Mouse (Mus musculus): ENCODE results near the gene Obp2a. TPM values are rescaled to one million over a fixed set of nuclear protein-coding genes. Genes with fewer than 3 reads are reported as not detected.
A peak's percentile ranks its signal among the peaks of the same experiment; 100 is the strongest.

Obp2a gene
- total RNA-seq, 1 experiment = not detected

- Histone ChIP-seq H3K27ac (ENCODE audit: insufficient read depth, low read depth, low read length, poor library complexity, severe bottlenecking) (no peak within 1 kb of the TSS), H3K4me1 (ENCODE audit: control insufficient read depth in 2 of 2, insufficient read depth in 2 of 2, low read length in 2 of 2, poor library complexity in 1 of 2) (no peaks in the 10 kb centered on the region), H3K4me3 (ENCODE audit: insufficient read depth in 1 of 2, low read depth in 1 of 2, low read length in 2 of 2, poor library complexity in 1 of 2, severe bottlenecking in 1 of 2) (no peak within 1 kb of the TSS), H3K36me3 (ENCODE audit: control insufficient read depth, insufficient read depth, low read length, poor library complexity, severe bottlenecking) (no peaks in the 10 kb centered on the region), H3K9ac (ENCODE audit: insufficient read depth, low read depth, low read length, poor library complexity, severe bottlenecking) (no peak within 1 kb of the TSS), H3K9me3 (ENCODE audit: control insufficient read depth, insufficient read depth, low read depth, low read length) (no peaks in the 10 kb centered on the region)
- TF ChIP-seq HCFC1 (IDR thresholded peaks at IDR 0.05; ENCODE audit: borderline replicate concordance, insufficient read depth, low read length) (no peak), CHD2 (IDR thresholded peaks at IDR 0.05; ENCODE audit: low read depth, low read length) (no peak), ZNF384 (IDR thresholded peaks at IDR 0.05; ENCODE audit: low read depth, low read length) (no peak), ZC3H11A (IDR thresholded peaks at IDR 0.05; ENCODE audit: borderline replicate concordance, low read depth, low read length) (no peak)
- no peak for DNase-seq (ENCODE audit: low read depth, low spot score)
- in situ Hi-C loops (cut with MboI; ENCODE audit: low sequenced_read_pairs in 2 of 2, unreplicated experiment in 2 of 2) = no loop called here
Observed at GRCm38 (mm10) chr2:25657652-25658051, 42.2 kb upstream of the Obp2a start, which contains the start of gene Lcn5. Gene Lcn5 (plus strand): TSS chr2:25657952.

- DNase-seq (ENCODE audit: low read depth, low spot score) = no peak
- TF ChIP-seq HCFC1 (IDR thresholded peaks at IDR 0.05; ENCODE audit: borderline replicate concordance, insufficient read depth, low read length) (no peak), ZC3H11A (IDR thresholded peaks at IDR 0.05; ENCODE audit: borderline replicate concordance, low read depth, low read length) (no peak), ZNF384 (IDR thresholded peaks at IDR 0.05; ENCODE audit: low read depth, low read length) (no peak), MAFK (IDR thresholded peaks at IDR 0.05; ENCODE audit: insufficient read depth, low read depth, low read length) (no peak), CHD2 (IDR thresholded peaks at IDR 0.05; ENCODE audit: low read depth, low read length) (no peak)
- H3K4me3 ChIP-seq (ENCODE audit: insufficient read depth in 1 of 2, low read depth in 1 of 2, low read length in 2 of 2, poor library complexity in 1 of 2, severe bottlenecking in 1 of 2) = no peak overlapping the region
- no peaks in the 10 kb centered on the region for H3K9me3 ChIP-seq (ENCODE audit: control insufficient read depth, insufficient read depth, low read depth, low read length)
- H3K27ac ChIP-seq (ENCODE audit: insufficient read depth, low read depth, low read length, poor library complexity, severe bottlenecking) = no peak overlapping the region
- H3K36me3 ChIP-seq (ENCODE audit: control insufficient read depth, insufficient read depth, low read length, poor library complexity, severe bottlenecking) = no peaks in the 10 kb centered on the region
- H3K4me1 ChIP-seq (ENCODE audit: control insufficient read depth in 2 of 2, insufficient read depth in 2 of 2, low read length in 2 of 2, poor library complexity in 1 of 2) = no peaks in the 10 kb centered on the region
- H3K9ac ChIP-seq (ENCODE audit: insufficient read depth, low read depth, low read length, poor library complexity, severe bottlenecking) = no peak overlapping the region
- in situ Hi-C loops (cut with MboI; ENCODE audit: low sequenced_read_pairs in 2 of 2, unreplicated experiment in 2 of 2) = no loop called here
Observed at GRCm38 (mm10) chr2:25660279-25660678, 39.6 kb upstream of the Obp2a start.

- Histone ChIP-seq H3K4me1 (ENCODE audit: control insufficient read depth in 2 of 2, insufficient read depth in 2 of 2, low read length in 2 of 2, poor library complexity in 1 of 2) (no peaks in the 10 kb centered on the region), H3K9me3 (ENCODE audit: control insufficient read depth, insufficient read depth, low read depth, low read length) (no peaks in the 10 kb centered on the region), H3K9ac (ENCODE audit: insufficient read depth, low read depth, low read length, poor library complexity, severe bottlenecking) (no peak overlapping the region), H3K36me3 (ENCODE audit: control insufficient read depth, insufficient read depth, low read length, poor library complexity, severe bottlenecking) (no peaks in the 10 kb centered on the region), H3K27ac (ENCODE audit: insufficient read depth, low read depth, low read length, poor library complexity, severe bottlenecking) (no peak overlapping the region), H3K4me3 (ENCODE audit: insufficient read depth in 1 of 2, low read depth in 1 of 2, low read length in 2 of 2, poor library complexity in 1 of 2, severe bottlenecking in 1 of 2) (no peak overlapping the region)
- TF ChIP-seq CHD2 (IDR thresholded peaks at IDR 0.05; ENCODE audit: low read depth, low read length) = no peak
- no peak for TF ChIP-seq MAFK (IDR thresholded peaks at IDR 0.05; ENCODE audit: insufficient read depth, low read depth, low read length)
- no peak for TF ChIP-seq ZNF384 (IDR thresholded peaks at IDR 0.05; ENCODE audit: low read depth, low read length)
- no peak for TF ChIP-seq ZC3H11A (IDR thresholded peaks at IDR 0.05; ENCODE audit: borderline replicate concordance, low read depth, low read length)
- TF ChIP-seq HCFC1 (IDR thresholded peaks at IDR 0.05; ENCODE audit: borderline replicate concordance, insufficient read depth, low read length) = no peak
- in situ Hi-C loops (cut with MboI; ENCODE audit: low sequenced_read_pairs in 2 of 2, unreplicated experiment in 2 of 2) = no loop called here
- no peak for DNase-seq (ENCODE audit: low read depth, low spot score)
Observed at GRCm38 (mm10) chr2:25661245-25661970, 38.4 kb upstream of the Obp2a start.

GRCm38 (mm10) chr2:25663511-25663910 is 36.3 kb upstream of the Obp2a start:
- in situ Hi-C loops (cut with MboI; ENCODE audit: low sequenced_read_pairs in 2 of 2, unreplicated experiment in 2 of 2) = no loop called here
- no peak for TF ChIP-seq MAFK (IDR thresholded peaks at IDR 0.05; ENCODE audit: insufficient read depth, low read depth, low read length)
- TF ChIP-seq ZC3H11A (IDR thresholded peaks at IDR 0.05; ENCODE audit: borderline replicate concordance, low read depth, low read length) = 0 out of 2 replicates have a peak, but pooled peaks have one; percentile 27
- TF ChIP-seq HCFC1 (IDR thresholded peaks at IDR 0.05; ENCODE audit: borderline replicate concordance, insufficient read depth, low read length) = no peak
- TF ChIP-seq ZNF384 (IDR thresholded peaks at IDR 0.05; ENCODE audit: low read depth, low read length) = no peak
- no peak for TF ChIP-seq CHD2 (IDR thresholded peaks at IDR 0.05; ENCODE audit: low read depth, low read length)
- Histone ChIP-seq H3K9me3 (ENCODE audit: control insufficient read depth, insufficient read depth, low read depth, low read length) (no peaks in the 10 kb centered on the region), H3K36me3 (ENCODE audit: control insufficient read depth, insufficient read depth, low read length, poor library complexity, severe bottlenecking) (no peaks in the 10 kb centered on the region), H3K4me1 (ENCODE audit: control insufficient read depth in 2 of 2, insufficient read depth in 2 of 2, low read length in 2 of 2, poor library complexity in 1 of 2) (no peaks in the 10 kb centered on the region), H3K4me3 (ENCODE audit: insufficient read depth in 1 of 2, low read depth in 1 of 2, low read length in 2 of 2, poor library complexity in 1 of 2, severe bottlenecking in 1 of 2) (no peak overlapping the region), H3K9ac (ENCODE audit: insufficient read depth, low read depth, low read length, poor library complexity, severe bottlenecking) (no peak overlapping the region), H3K27ac (ENCODE audit: insufficient read depth, low read depth, low read length, poor library complexity, severe bottlenecking) (no peak overlapping the region)
- peak; percentile 15 for DNase-seq (ENCODE audit: low read depth, low spot score)

Data from ES-E14 (cell line).